Mouse (Mus musculus): ENCODE measurements around the gene Borcs6.

DNA sequence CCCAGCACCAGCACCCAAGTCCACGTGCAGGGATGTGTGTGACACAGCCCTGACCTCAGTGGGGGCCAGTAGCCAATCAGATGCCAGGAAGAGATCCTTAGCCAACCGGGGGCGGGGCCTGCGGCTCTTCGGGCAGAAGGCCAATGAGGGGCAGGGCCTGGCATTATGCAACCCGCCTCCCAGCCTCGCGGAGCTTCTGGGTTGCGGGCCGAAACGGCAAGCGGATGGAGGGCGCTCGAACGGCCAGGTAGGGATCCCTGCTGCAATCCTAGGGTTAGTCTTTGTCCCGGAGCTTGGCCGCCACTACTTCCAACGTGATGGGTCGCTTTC is 39.2 kb downstream of the Borcs6 start:
- no peak; the same call in 1 of the 2 replicates for TF ChIP-seq EP300 (IDR thresholded peaks at IDR 0.05; ENCODE audit: low read depth)
- no peak for TF ChIP-seq CTCF (IDR thresholded peaks at IDR 0.05; ENCODE audit: low read depth)

Data from liver, postnatal 0 days (tissue).